Mouse (Mus musculus): Measurements from ENCODE around the gene Myl12a. TPM values are rescaled to one million over a fixed set of nuclear protein-coding genes. Genes with fewer than 3 reads are reported as not detected.
"Not testable (repeated sequence)": the region's sequence is repeated elsewhere in the genome, so short reads cannot be mapped to it uniquely, and the experiment has no call there.

The Myl12a gene
- polyA plus RNA-seq, 1 experiment = 160 TPM

- H3K4me1 ChIP-seq (ENCODE audit: control insufficient read depth, insufficient read depth, low read length) = no peaks in the 10 kb centered on the region
- TF ChIP-seq POLR2A (IDR thresholded peaks at IDR 0.05; ENCODE audit: low read depth, low read length) = no peak
- TF ChIP-seq CTCF (conservative IDR thresholded peaks at IDR 0.05; ENCODE audit: insufficient read depth, insufficient read length, low read depth, low read length) = peak; percentile 37
- 13% methylated on average over 8 of the region's 8 CpGs for WGBS
- H3K4me3 ChIP-seq (ENCODE audit: insufficient read depth, low read depth, low read length) = no peak overlapping the region
- H3K27ac ChIP-seq (ENCODE audit: insufficient read depth, low read depth, low read length) = no peak overlapping the region
- H3K36me3 ChIP-seq (ENCODE audit: control insufficient read depth, insufficient read depth, low read length) = no peaks in the 10 kb centered on the region; the same call in 1 of the 2 replicates
- no peaks in the 10 kb centered on the region for H3K27me3 ChIP-seq (replicated peaks; ENCODE audit: control insufficient read depth, insufficient read depth, low read length)
- peak; percentile 64 for DNase-seq
Measured at GRCm38 (mm10) chr17:70968606-70969191, 34.0 kb downstream of the Myl12a start.

GRCm38 (mm10) chr17:70967646-70968045 lies 35.0 kb downstream of the Myl12a start:
- WGBS = 65% methylated on average over 12 of the region's 12 CpGs
- H3K27ac ChIP-seq (ENCODE audit: insufficient read depth, low read depth, low read length) = no peak overlapping the region
- no peak for TF ChIP-seq CTCF (conservative IDR thresholded peaks at IDR 0.05; ENCODE audit: insufficient read depth, insufficient read length, low read depth, low read length)
- no peak for TF ChIP-seq POLR2A (IDR thresholded peaks at IDR 0.05; ENCODE audit: low read depth, low read length)
- DNase-seq = peak; percentile 35
- H3K27me3 ChIP-seq (replicated peaks; ENCODE audit: control insufficient read depth, insufficient read depth, low read length) = no peaks in the 10 kb centered on the region
- no peaks in the 10 kb centered on the region for H3K4me1 ChIP-seq (ENCODE audit: control insufficient read depth, insufficient read depth, low read length)
- no peak overlapping the region for H3K4me3 ChIP-seq (ENCODE audit: insufficient read depth, low read depth, low read length)
- H3K36me3 ChIP-seq (ENCODE audit: control insufficient read depth, insufficient read depth, low read length) = no peaks in the 10 kb centered on the region

- no peaks in the 10 kb centered on the region for H3K36me3 ChIP-seq (ENCODE audit: control insufficient read depth, insufficient read depth, low read length)
- no peak overlapping the region for H3K27ac ChIP-seq (ENCODE audit: insufficient read depth, low read depth, low read length)
- no peak for TF ChIP-seq CTCF (conservative IDR thresholded peaks at IDR 0.05; ENCODE audit: insufficient read depth, insufficient read length, low read depth, low read length)
- TF ChIP-seq POLR2A (IDR thresholded peaks at IDR 0.05; ENCODE audit: low read depth, low read length) = no peak
- H3K27me3 ChIP-seq (replicated peaks; ENCODE audit: control insufficient read depth, insufficient read depth, low read length) = no peaks in the 10 kb centered on the region
- H3K4me1 ChIP-seq (ENCODE audit: control insufficient read depth, insufficient read depth, low read length) = no peaks in the 10 kb centered on the region
- no peak for DNase-seq
- no peak overlapping the region for H3K4me3 ChIP-seq (ENCODE audit: insufficient read depth, low read depth, low read length)
- WGBS = 47% methylated on average over 9 of the region's 9 CpGs
Measured at GRCm38 (mm10) chr17:70967191-70967590, 35.5 kb downstream of the Myl12a start.

- DNase-seq = no peak
- 84% methylated on average over 7 of the region's 7 CpGs for WGBS
Measured at GRCm38 (mm10) chr17:70966126-70966525, 36.6 kb downstream of the Myl12a start.

GRCm38 (mm10) chr17:70965281-70965680 lies 37.4 kb downstream of the Myl12a start:
- no peak overlapping the region for H3K4me3 ChIP-seq (ENCODE audit: insufficient read depth, low read depth, low read length)
- H3K27ac ChIP-seq (ENCODE audit: insufficient read depth, low read depth, low read length) = no peak overlapping the region
- no peak for DNase-seq
- 81% methylated on average over 2 of the region's 2 CpGs for WGBS
- TF ChIP-seq POLR2A (IDR thresholded peaks at IDR 0.05; ENCODE audit: low read depth, low read length) (no peak), CTCF (conservative IDR thresholded peaks at IDR 0.05; ENCODE audit: insufficient read depth, insufficient read length, low read depth, low read length) (no peak)
- no peaks in the 10 kb centered on the region for H3K4me1 ChIP-seq (ENCODE audit: control insufficient read depth, insufficient read depth, low read length)
- H3K27me3 ChIP-seq (replicated peaks; ENCODE audit: control insufficient read depth, insufficient read depth, low read length) = no peaks in the 10 kb centered on the region
- no peaks in the 10 kb centered on the region for H3K36me3 ChIP-seq (ENCODE audit: control insufficient read depth, insufficient read depth, low read length)

More at GRCm38 (mm10) chr17:70966126-70966525, 36.6 kb downstream of the Myl12a start:
- H3K27me3 ChIP-seq (replicated peaks; ENCODE audit: control insufficient read depth, insufficient read depth, low read length) = no peaks in the 10 kb centered on the region
- no peaks in the 10 kb centered on the region for H3K36me3 ChIP-seq (ENCODE audit: control insufficient read depth, insufficient read depth, low read length)
- H3K27ac ChIP-seq (ENCODE audit: insufficient read depth, low read depth, low read length) = no peak overlapping the region
- TF ChIP-seq POLR2A (IDR thresholded peaks at IDR 0.05; ENCODE audit: low read depth, low read length) (no peak), CTCF (conservative IDR thresholded peaks at IDR 0.05; ENCODE audit: insufficient read depth, insufficient read length, low read depth, low read length) (no peak)
- H3K4me1 ChIP-seq (ENCODE audit: control insufficient read depth, insufficient read depth, low read length) = no peaks in the 10 kb centered on the region
- H3K4me3 ChIP-seq (ENCODE audit: insufficient read depth, low read depth, low read length) = no peak overlapping the region

GRCm38 (mm10) chr17:70963546-70963945 lies 39.1 kb downstream of the Myl12a start:
- H3K4me3 ChIP-seq (ENCODE audit: insufficient read depth, low read depth, low read length); H3K27ac ChIP-seq (ENCODE audit: insufficient read depth, low read depth, low read length); H3K27me3 ChIP-seq (replicated peaks; ENCODE audit: control insufficient read depth, insufficient read depth, low read length); H3K4me1 ChIP-seq (ENCODE audit: control insufficient read depth, insufficient read depth, low read length); H3K36me3 ChIP-seq (ENCODE audit: control insufficient read depth, insufficient read depth, low read length): not testable (repeated sequence)
- peak; percentile 94 for DNase-seq
- WGBS = 68% methylated on average over 13 of the region's 13 CpGs

GRCm38 (mm10) chr17:70951266-70951665 lies 51.4 kb downstream of the Myl12a start:
- Histone ChIP-seq H3K27ac (ENCODE audit: insufficient read depth, low read depth, low read length) (no peak overlapping the region), H3K36me3 (ENCODE audit: control insufficient read depth, insufficient read depth, low read length) (no peaks in the 10 kb centered on the region), H3K4me3 (ENCODE audit: insufficient read depth, low read depth, low read length) (no peak overlapping the region), H3K27me3 (replicated peaks; ENCODE audit: control insufficient read depth, insufficient read depth, low read length) (no peaks in the 10 kb centered on the region), H3K4me1 (ENCODE audit: control insufficient read depth, insufficient read depth, low read length) (no peaks in the 10 kb centered on the region)
- WGBS = 63% methylated on average over 10 of the region's 10 CpGs
- no peak for TF ChIP-seq POLR2A (IDR thresholded peaks at IDR 0.05; ENCODE audit: low read depth, low read length)
- no peak for TF ChIP-seq CTCF (conservative IDR thresholded peaks at IDR 0.05; ENCODE audit: insufficient read depth, insufficient read length, low read depth, low read length)
- DNase-seq = peak; percentile 72
